Mouse (Mus musculus) E14TG2a.4 (cell line): Measurements from ENCODE around the gene Lrrc15.

ENCODE experiments used
- H3K27me3 ChIP-seq: 2 replicates; pipeline ENCODE4 v1.6.1; 2014; ENCODE audit warnings: low read length, control low read depth; ENCODE audit not compliant: insufficient read depth
- H3K36me3 ChIP-seq: 2 replicates; pipeline ENCODE4 v1.6.1; 2014; ENCODE audit warnings: low read length, control low read depth; ENCODE audit not compliant: insufficient read depth
- H3K4me1 ChIP-seq: replicated peaks from 2 replicates; pipeline ENCODE4 v1.6.1; 2014; ENCODE audit warnings: low read depth, low read length, control low read depth
- H3K4me3 ChIP-seq: replicated peaks from 2 replicates; pipeline ENCODE4 v1.5.1; 2014; ENCODE audit warnings: mild to moderate bottlenecking, low read length
- H3K9me3 ChIP-seq: 2 replicates; pipeline ENCODE4 v1.6.1; 2014; ENCODE audit warnings: low read length, control low read depth
- CTCF ChIP-seq: conservative IDR thresholded peaks from 2 replicates; pipeline ENCODE4 v1.5.1; 2014; ENCODE audit warnings: low read length
- NANOG ChIP-seq: IDR thresholded peaks from 2 replicates; pipeline ENCODE4 v1.6.1; 2014; ENCODE audit warnings: borderline replicate concordance, low read length, mixed read lengths
- POU5F1 ChIP-seq: IDR thresholded peaks from 2 replicates; pipeline ENCODE4 v1.6.1; 2014; ENCODE audit warnings: low read length, borderline replicate concordance

The Lrrc15 gene

GRCm38 (mm10) chr16:30258441-30258840 is 24.6 kb downstream of the Lrrc15 start:
- TF ChIP-seq POU5F1 (no peak), CTCF (no peak), NANOG (no peak)
- peaks cover 42% of the 10 kb centered on the region for H3K4me1 ChIP-seq

GRCm38 (mm10) chr16:30257718-30258117 is 25.3 kb downstream of the Lrrc15 start:
- Histone ChIP-seq H3K9me3 (no peaks in the 10 kb centered on the region), H3K36me3 (no peaks in the 10 kb centered on the region), H3K4me3 (no peak overlapping the region), H3K27me3 (peaks cover 11% of the 10 kb centered on the region; the same call in 1 of the 2 replicates), H3K4me1 (peaks cover 42% of the 10 kb centered on the region)
- TF ChIP-seq NANOG, result no peak
- TF ChIP-seq POU5F1, result no peak
- no peak for TF ChIP-seq CTCF

More at GRCm38 (mm10) chr16:30258441-30258840, 24.6 kb downstream of the Lrrc15 start:
- peaks cover 11% of the 10 kb centered on the region; the same call in 1 of the 2 replicates for H3K27me3 ChIP-seq
- no peaks in the 10 kb centered on the region for H3K36me3 ChIP-seq
- H3K4me3 ChIP-seq, result no peak overlapping the region
- no peaks in the 10 kb centered on the region for H3K9me3 ChIP-seq

GRCm38 (mm10) chr16:30255061-30255460 is 28.0 kb downstream of the Lrrc15 start:
- peaks cover 23% of the 10 kb centered on the region for H3K27me3 ChIP-seq
- 0 out of 2 replicates have a peak overlapping the region, but pooled peaks have one; percentile 32 for H3K4me3 ChIP-seq

GRCm38 (mm10) chr16:30253900-30254299 is 29.2 kb downstream of the Lrrc15 start:
- Histone ChIP-seq H3K27me3 (peaks cover 27% of the 10 kb centered on the region), H3K9me3 (no peaks in the 10 kb centered on the region), H3K4me1 (peaks cover 44% of the 10 kb centered on the region), H3K4me3 (no peak overlapping the region), H3K36me3 (no peaks in the 10 kb centered on the region)
- TF ChIP-seq CTCF (no peak), NANOG (no peak), POU5F1 (no peak)

More at GRCm38 (mm10) chr16:30255061-30255460, 28.0 kb downstream of the Lrrc15 start:
- H3K9me3 ChIP-seq, result no peaks in the 10 kb centered on the region
- no peaks in the 10 kb centered on the region for H3K36me3 ChIP-seq
- TF ChIP-seq NANOG, result no peak
- no peak for TF ChIP-seq CTCF
- no peak for TF ChIP-seq POU5F1
- peaks cover 54% of the 10 kb centered on the region for H3K4me1 ChIP-seq

- H3K4me3 ChIP-seq, result no peak overlapping the region
- H3K27me3 ChIP-seq, result peaks cover 32% of the 10 kb centered on the region
- TF ChIP-seq CTCF, result no peak
- no peak for TF ChIP-seq POU5F1
- TF ChIP-seq NANOG, result no peak
- peaks cover 39% of the 10 kb centered on the region for H3K4me1 ChIP-seq
- H3K36me3 ChIP-seq, result no peaks in the 10 kb centered on the region
- no peaks in the 10 kb centered on the region for H3K9me3 ChIP-seq
These were observed 29.7 kb downstream of the Lrrc15 start for GRCm38 (mm10) chr16:30253374-30253773.

GRCm38 (mm10) chr16:30252003-30252418 is 31.0 kb downstream of the Lrrc15 start:
- no peaks in the 10 kb centered on the region for H3K36me3 ChIP-seq
- peaks cover 33% of the 10 kb centered on the region for H3K27me3 ChIP-seq
- H3K4me3 ChIP-seq, result 0 out of 2 replicates have a peak overlapping the region, but pooled peaks have one; percentile 39
- no peaks in the 10 kb centered on the region for H3K9me3 ChIP-seq
- H3K4me1 ChIP-seq, result peaks cover 29% of the 10 kb centered on the region
- TF ChIP-seq POU5F1 (no peak), CTCF (peak; percentile 92)

- Histone ChIP-seq H3K9me3 (no peaks in the 10 kb centered on the region), H3K4me3 (no peak overlapping the region), H3K27me3 (peaks cover 20% of the 10 kb centered on the region), H3K36me3 (no peaks in the 10 kb centered on the region), H3K4me1 (no peaks in the 10 kb centered on the region)
- no peak for TF ChIP-seq CTCF
- no peak for TF ChIP-seq POU5F1
- TF ChIP-seq NANOG, result no peak
These were observed 38.9 kb downstream of the Lrrc15 start for GRCm38 (mm10) chr16:30244037-30244700.

- H3K27me3 ChIP-seq, result peaks cover 32% of the 10 kb centered on the region
- H3K4me1 ChIP-seq, result no peaks in the 10 kb centered on the region
- H3K36me3 ChIP-seq, result no peaks in the 10 kb centered on the region
- H3K9me3 ChIP-seq, result no peaks in the 10 kb centered on the region
- no peak overlapping the region for H3K4me3 ChIP-seq
- TF ChIP-seq CTCF (no peak), NANOG (no peak), POU5F1 (no peak)
These were observed 41.4 kb downstream of the Lrrc15 start for GRCm38 (mm10) chr16:30241623-30242022.

- H3K4me3 ChIP-seq, result no peak overlapping the region
- TF ChIP-seq POU5F1 (no peak), CTCF (no peak), NANOG (no peak)
- peaks cover 22% of the 10 kb centered on the region for H3K4me1 ChIP-seq
- H3K27me3 ChIP-seq, result peaks cover 54% of the 10 kb centered on the region
- H3K9me3 ChIP-seq, result no peaks in the 10 kb centered on the region
- no peaks in the 10 kb centered on the region for H3K36me3 ChIP-seq
These were observed 44.3 kb downstream of the Lrrc15 start for GRCm38 (mm10) chr16:30238791-30239190.
